Mouse (Mus musculus) lung, adult 2 months (tissue): ENCODE data around the gene Map7d1.

ENCODE experiments used
- CTCF ChIP-seq: fragments of 200-500 bp; IDR thresholded peaks from 2 replicates; pipeline ENCODE4 v1.5.1; 2011; ENCODE audit warnings: mild to moderate bottlenecking, low read length, control low read depth; ENCODE audit not compliant: insufficient read depth
- POLR2A ChIP-seq: fragments of 200-500 bp; IDR thresholded peaks from 2 replicates; pipeline ENCODE4 v1.6.1; 2011; ENCODE audit warnings: low read depth, mild to moderate bottlenecking, control low read depth, low read length, borderline replicate concordance; ENCODE audit errors: extremely low read depth

- no peak for TF ChIP-seq CTCF
- peak; percentile 99 for TF ChIP-seq POLR2A
Measured at GRCm38 (mm10) chr4:126256131-126256791, at the start of gene Map7d1.
